Mouse (Mus musculus) spleen, adult 2 months (tissue): ENCODE measurements around the gene Serpina12. TPM values are rescaled to one million over a fixed set of nuclear protein-coding genes. Genes with fewer than 3 reads are reported as not detected.

Experiments
- DNase-seq, 2 experiments: peaks; one replicate each; pipeline versions ENCODE4 v3.0.0 to v3.0.0-alpha.2; 2012 to 2021; ENCODE audit warnings: low spot score in 2 of 2, low read depth in 1 of 2
- H3K27ac ChIP-seq: fragments of 200-500 bp; 2 replicates; pipeline ENCODE4 v1.5.1; 2012; ENCODE audit warnings: low read length, inconsistent platforms; ENCODE audit not compliant: insufficient read depth
- H3K27me3 ChIP-seq: fragments of 200-500 bp; 2 replicates; pipeline ENCODE4 v1.6.1; 2012; ENCODE audit warnings: mild to moderate bottlenecking, moderate library complexity, low read length, inconsistent platforms; ENCODE audit not compliant: control insufficient read depth, insufficient read depth
- H3K36me3 ChIP-seq: fragments of 200-500 bp; 2 replicates; pipeline ENCODE4 v1.6.1; 2012; ENCODE audit warnings: mild to moderate bottlenecking, low read length, inconsistent platforms; ENCODE audit not compliant: control insufficient read depth, insufficient read depth
- H3K4me1 ChIP-seq: fragments of 200-500 bp; 2 replicates; pipeline ENCODE4 v1.6.1; 2011; ENCODE audit warnings: inconsistent platforms; ENCODE audit not compliant: control insufficient read depth, insufficient read depth, insufficient read length
- H3K4me3 ChIP-seq: fragments of 200-500 bp; 2 replicates; pipeline ENCODE4 v1.5.1; 2011; ENCODE audit warnings: mild to moderate bottlenecking, inconsistent platforms; ENCODE audit not compliant: insufficient read depth, insufficient read length; ENCODE audit errors: extremely low read depth
- CTCF ChIP-seq: fragments of 200-500 bp; IDR thresholded peaks from 2 replicates; pipeline ENCODE4 v1.5.1; 2011; ENCODE audit warnings: mild to moderate bottlenecking, inconsistent platforms; ENCODE audit not compliant: insufficient read depth, insufficient read length, insufficient replicate concordance; ENCODE audit errors: extremely low read depth
- POLR2A ChIP-seq: fragments of 200-500 bp; IDR thresholded peaks from 2 replicates; pipeline ENCODE4 v1.6.1; 2011; ENCODE audit warnings: low read depth, low read length, inconsistent platforms
- WGBS: fragments of 180-500 bp; shearing (Covaris S2); methylation state at CpG from one replicate; pipeline ENCODE4 v1.1.7; 2018; 5-methylcytosine and 5-hydroxymethylcytosine counted together
- polyA plus RNA-seq: library from polyadenylated mRNA; depleted of rRNA; stranded (reverse); fragments of >200 nt; gene quantifications from 2 replicates; pipeline ENCODE4 v1.2.3, GENCODE M21; 2012

Serpina12 gene
- polyA plus RNA-seq, 1 experiment: 0.02 TPM

DNA sequence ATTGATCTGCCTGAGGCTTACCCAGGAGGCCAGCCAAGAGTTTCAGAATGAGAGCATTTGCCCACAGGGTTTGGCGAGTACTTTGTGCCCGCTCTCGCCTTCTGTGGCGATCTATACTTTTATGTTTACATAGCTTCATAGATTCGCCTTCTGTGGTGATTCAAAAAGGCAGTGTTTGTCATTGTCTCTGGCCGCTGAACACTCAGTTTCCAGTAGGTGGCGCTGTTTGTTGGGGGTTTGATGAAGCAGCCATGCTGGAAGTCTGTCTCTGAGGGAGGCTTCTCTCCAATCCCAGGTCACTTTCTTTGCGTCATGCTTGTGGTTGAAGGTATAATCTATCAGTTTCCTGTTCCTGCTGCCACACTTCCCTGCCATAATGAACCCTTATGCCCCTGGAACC lies 22.0 kb upstream of the Serpina12 start:
- 45% methylated on average over 8 of the region's 8 CpGs for WGBS
- H3K27ac ChIP-seq: 0 out of 2 replicates have a peak overlapping the region, but pooled peaks have one; percentile 23
- no peak for TF ChIP-seq POLR2A
- peak; percentile 49; the same call in 1 of the 2 replicates for TF ChIP-seq CTCF
- no peaks in the 10 kb centered on the region; the same call in 1 of the 2 replicates for H3K4me1 ChIP-seq
- no peaks in the 10 kb centered on the region for H3K27me3 ChIP-seq
- H3K4me3 ChIP-seq: no peak overlapping the region
- H3K36me3 ChIP-seq: no peaks in the 10 kb centered on the region
- DNase-seq: peak in 1 of 2 experiments; percentile 31

DNA sequence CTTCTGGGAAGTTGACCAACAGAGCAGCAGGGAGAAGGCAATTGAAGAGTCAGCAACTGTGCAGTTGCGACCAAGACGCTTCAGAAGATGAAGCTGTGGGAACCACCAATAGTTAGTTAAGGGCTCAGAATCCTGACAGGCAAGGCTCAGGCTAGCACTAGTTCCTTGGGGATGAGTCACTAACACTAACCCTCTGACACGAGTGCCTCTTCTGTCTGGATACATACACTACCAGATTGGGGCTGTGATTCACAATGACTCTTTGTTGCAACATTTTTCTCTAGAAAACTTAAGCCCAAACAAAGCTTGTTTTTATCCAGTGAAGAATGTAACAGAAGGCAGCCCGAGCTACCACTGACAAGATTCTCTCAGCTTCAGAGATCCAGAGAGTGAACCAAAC lies 20.8 kb upstream of the Serpina12 start:
- Histone ChIP-seq H3K27me3 (no peaks in the 10 kb centered on the region), H3K27ac (no peak overlapping the region), H3K4me3 (no peak overlapping the region), H3K4me1 (no peaks in the 10 kb centered on the region; the same call in 1 of the 2 replicates), H3K36me3 (no peaks in the 10 kb centered on the region)
- no peak for TF ChIP-seq POLR2A
- no peak for TF ChIP-seq CTCF
- WGBS: 79% methylated on average over 4 of the region's 4 CpGs
- DNase-seq: no peak

DNA sequence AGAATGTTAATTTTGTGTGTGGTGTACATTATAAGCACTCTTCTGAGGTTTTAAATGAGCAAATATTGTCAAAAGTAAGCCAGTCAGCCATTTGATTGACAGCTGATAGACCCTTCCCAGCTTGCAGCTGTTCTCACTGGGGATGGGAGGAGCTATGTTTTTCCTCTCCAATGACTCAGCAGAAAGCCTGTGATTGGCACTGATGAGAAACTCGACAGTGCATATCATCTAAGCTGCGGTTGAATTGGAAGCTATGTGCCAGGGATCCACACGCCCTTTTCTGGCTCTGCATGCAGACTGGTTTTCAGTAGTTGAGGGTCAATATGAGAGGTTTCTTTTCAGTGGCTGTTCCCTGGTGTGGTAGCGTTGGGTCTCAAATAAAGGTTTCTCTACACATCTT lies 20.3 kb upstream of the Serpina12 start:
- no peak for DNase-seq
- H3K4me3 ChIP-seq: no peak overlapping the region
- TF ChIP-seq CTCF: no peak
- no peak for TF ChIP-seq POLR2A
- no peak overlapping the region for H3K27ac ChIP-seq
- H3K4me1 ChIP-seq: no peaks in the 10 kb centered on the region; the same call in 1 of the 2 replicates
- WGBS: 43% methylated on average over 4 of the region's 4 CpGs
- H3K36me3 ChIP-seq: no peaks in the 10 kb centered on the region
- no peaks in the 10 kb centered on the region for H3K27me3 ChIP-seq

DNA sequence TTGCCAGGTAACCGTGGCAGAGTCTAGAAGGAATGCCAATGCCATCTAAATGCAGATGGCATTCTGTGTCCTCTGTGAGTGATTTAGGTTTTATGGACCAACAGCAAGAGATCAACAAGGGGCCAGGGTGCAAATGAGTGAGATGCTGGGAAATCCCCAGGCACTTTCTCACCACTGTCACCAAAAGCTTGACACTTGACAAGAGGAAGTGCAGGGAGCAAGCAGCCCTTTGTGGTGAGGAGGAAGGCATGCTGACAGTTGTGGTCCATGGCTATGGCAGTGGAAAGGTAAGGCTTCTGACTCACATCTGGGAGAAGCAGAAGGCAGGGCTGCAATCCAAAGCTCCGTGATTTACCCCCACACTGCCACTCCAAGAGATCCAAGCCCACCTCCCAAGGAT lies 17.6 kb upstream of the Serpina12 start:
- Histone ChIP-seq H3K27ac (peak overlapping the region; percentile 53), H3K27me3 (no peaks in the 10 kb centered on the region; the same call in 1 of the 2 replicates), H3K4me1 (peaks cover 3% of the 10 kb centered on the region; the same call in 1 of the 2 replicates), H3K36me3 (no peaks in the 10 kb centered on the region), H3K4me3 (no peak overlapping the region)
- TF ChIP-seq CTCF: no peak
- TF ChIP-seq POLR2A: no peak
- DNase-seq: peak in 1 of 2 experiments; percentile 17
- 2% methylated on average over 2 of the region's 2 CpGs for WGBS

DNA sequence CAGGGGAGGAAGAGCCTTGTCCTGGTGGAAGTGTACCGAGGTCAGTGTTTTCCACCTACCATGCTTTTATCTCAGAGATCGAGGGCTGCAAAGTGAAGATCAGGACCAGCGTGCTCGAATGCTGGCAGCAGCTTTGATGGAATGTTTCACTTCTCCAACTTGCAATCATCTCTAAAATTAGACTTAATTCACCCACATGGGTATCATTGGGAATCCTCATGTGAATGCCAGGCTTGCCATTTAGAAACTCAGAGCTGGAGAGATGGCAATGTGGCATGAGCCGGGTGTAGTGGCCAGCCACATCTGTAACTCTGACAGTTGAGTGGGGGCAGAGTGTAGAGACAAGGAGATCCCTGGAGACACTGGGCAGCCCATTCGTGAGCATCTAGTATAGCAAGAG lies 15.9 kb upstream of the Serpina12 start:
- 61% methylated on average over 6 of the region's 6 CpGs for WGBS
- no peak for TF ChIP-seq POLR2A
- no peak for TF ChIP-seq CTCF
- Histone ChIP-seq H3K27ac (no peak overlapping the region), H3K27me3 (no peaks in the 10 kb centered on the region; the same call in 1 of the 2 replicates), H3K4me3 (no peak overlapping the region), H3K4me1 (peaks cover 5% of the 10 kb centered on the region; the same call in 1 of the 2 replicates), H3K36me3 (no peaks in the 10 kb centered on the region)
- DNase-seq: no peak

DNA sequence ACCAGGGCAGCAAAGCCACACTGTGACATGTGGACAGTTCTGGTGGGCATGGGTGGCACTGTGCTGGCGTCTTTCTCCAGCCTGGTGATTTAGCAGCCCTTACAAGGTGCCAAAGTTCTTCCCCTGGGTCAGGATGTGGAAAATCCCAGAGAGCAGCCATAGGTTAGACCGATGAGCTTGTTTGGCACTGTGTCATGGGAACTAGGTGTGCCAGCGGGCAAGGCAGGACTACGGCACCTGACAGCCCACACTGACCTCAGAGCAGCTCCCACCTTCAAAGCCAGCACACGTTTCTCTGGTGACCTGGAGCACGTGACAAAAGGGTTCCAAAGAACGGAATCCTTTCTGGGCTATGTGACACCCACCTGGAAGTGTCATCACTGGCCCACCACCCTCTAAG lies 13.3 kb upstream of the Serpina12 start:
- H3K27ac ChIP-seq: peak overlapping the region; percentile 75
- H3K4me3 ChIP-seq: no peak overlapping the region
- TF ChIP-seq CTCF (no peak), POLR2A (no peak)
- H3K4me1 ChIP-seq: peaks cover 5% of the 10 kb centered on the region; the same call in 1 of the 2 replicates
- H3K36me3 ChIP-seq: no peaks in the 10 kb centered on the region
- H3K27me3 ChIP-seq: no peaks in the 10 kb centered on the region; the same call in 1 of the 2 replicates
- DNase-seq: no peak
- 83% methylated on average over 7 of the region's 7 CpGs for WGBS

DNA sequence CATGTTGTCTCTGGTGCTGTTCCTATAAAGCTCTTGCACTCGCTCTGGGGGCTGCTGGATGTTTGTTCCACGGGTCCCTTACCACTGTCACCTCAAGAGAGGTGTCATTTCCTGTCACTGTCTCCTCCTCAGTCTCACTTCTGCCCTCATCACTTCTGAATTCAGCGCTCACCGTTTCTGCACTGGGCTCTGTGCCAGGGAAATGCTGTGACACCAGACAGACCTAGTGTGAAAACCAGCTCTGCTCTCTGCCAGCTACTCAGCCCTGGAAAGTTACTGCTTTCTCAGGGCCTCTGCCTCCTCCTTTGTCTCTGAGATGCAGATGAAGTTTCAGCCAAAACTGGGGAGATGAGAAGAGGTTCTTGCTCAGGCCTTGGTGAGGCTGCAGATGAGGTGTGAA lies 12.8 kb upstream of the Serpina12 start:
- Histone ChIP-seq H3K36me3 (no peaks in the 10 kb centered on the region), H3K4me3 (no peak overlapping the region), H3K27me3 (no peaks in the 10 kb centered on the region; the same call in 1 of the 2 replicates), H3K27ac (peak overlapping the region; percentile 75), H3K4me1 (peaks cover 5% of the 10 kb centered on the region; the same call in 1 of the 2 replicates)
- WGBS: 4% methylated on average over 4 of the region's 4 CpGs
- DNase-seq: peak; percentile 41 to 44
- no peak for TF ChIP-seq POLR2A
- TF ChIP-seq CTCF: no peak
